In genomic region chr17:31187370-31187769, GRCm38 (mm10) we compare ENCODE assay signal across 8 mouse cellular contexts. TPM values are rescaled to one million over a fixed set of nuclear protein-coding genes. Genes with fewer than 3 reads are reported as not detected.
DNase-seq lines count a peak whose midpoint lies in the region; TF ChIP-seq lines count a peak whose summit lies in the region.
"Had no signal": no experiment of that assay in that cellular context is flagged by ENCODE, and none has a peak within 500 bp of the region (broad histone marks: within the 10 kb centered on the region; RNA-seq: fewer than 3 reads in every experiment).

No protein-coding gene starts in this region.

- peaks cover 15% of the 10 kb centered on the region for H3K4me1 ChIP-seq in E14TG2a.4 (replicated peaks; ENCODE audit: low read depth, low read length)
- no peaks in the 10 kb centered on the region for H3K4me1 ChIP-seq in heart, embryonic 10.5 days

- no peaks in the 10 kb centered on the region for H3K9me3 ChIP-seq in E14TG2a.4 (ENCODE audit: low read length)
- no peaks in the 10 kb centered on the region for H3K9me3 ChIP-seq in heart, embryonic 10.5 days
- H3K9me3 ChIP-seq: liver, embryonic 15.5 days had no signal

- peak; percentile 77 for DNase-seq in ZHBTc4 (ENCODE audit: low read depth, low spot score)
- DNase-seq in cerebellum, postnatal 25 days: peak; percentile 86 to 90
- peak; percentile 82 for DNase-seq in heart, embryonic 10.5 days (ENCODE audit: low spot score)
- DNase-seq in layer of hippocampus, postnatal 14 days (ENCODE audit: low spot score in 2 of 2): peak; percentile 70 to 76
- peak; percentile 82 for DNase-seq in lung, postnatal 36 days
- DNase-seq in spleen, adult 12 weeks (ENCODE audit: low spot score): peak; percentile 29

- no peak overlapping the region for H3K4me3 ChIP-seq in E14TG2a.4 (replicated peaks; ENCODE audit: low read length)
- H3K4me3 ChIP-seq in heart, embryonic 10.5 days: no peak overlapping the region
- H3K4me3 ChIP-seq: liver, embryonic 15.5 days had no signal

- no peak overlapping the region for H3K27ac ChIP-seq in heart, embryonic 10.5 days
- H3K27ac ChIP-seq: liver, embryonic 15.5 days had no signal

- H3K27me3 ChIP-seq in E14TG2a.4 (ENCODE audit: insufficient read depth, low read length): no peaks in the 10 kb centered on the region; the same call in 1 of the 2 replicates
- peaks cover 23% of the 10 kb centered on the region; the same call in 1 of the 2 replicates for H3K27me3 ChIP-seq in heart, embryonic 10.5 days (ENCODE audit: insufficient read depth, poor library complexity, severe bottlenecking)
- H3K27me3 ChIP-seq: liver, embryonic 15.5 days had no signal

- peak; percentile 89 for TF ChIP-seq CTCF in E14TG2a.4 (conservative IDR thresholded peaks at IDR 0.05; ENCODE audit: low read length)

- H3K36me3 ChIP-seq in E14TG2a.4 (ENCODE audit: insufficient read depth, low read length): no peaks in the 10 kb centered on the region
- H3K36me3 ChIP-seq in heart, embryonic 10.5 days: no peaks in the 10 kb centered on the region
- H3K36me3 ChIP-seq: liver, embryonic 15.5 days had no signal

- WGBS in heart, embryonic 10.5 days: 19% methylated on average over 4 of the region's 4 CpGs

RNA-seq across cellular contexts. Expression of gene Tmprss3, which starts 11.4 kb away (rescaled TPM):
- polyA plus RNA-seq in heart, embryonic 10.5 days (2016; fragmentation: Nextera tagmentation; extraction: Ambion mirVana): not detected in 2 replicates
- under 1 TPM in 1 of 2 experiments, not detected in 1; 0.12 TPM for total RNA-seq in layer of hippocampus, postnatal 14 days (2021)

RNA-seq across cellular contexts. Expression of gene Ubash3a, which starts 20.3 kb away (rescaled TPM):
- polyA plus RNA-seq in heart, embryonic 10.5 days (2016; fragmentation: Nextera tagmentation; extraction: Ambion mirVana): 0.75 and 3.0 TPM in 2 replicates
- total RNA-seq in layer of hippocampus, postnatal 14 days (2021): under 1 TPM; 0.48 to 0.86 TPM

RNA-seq across cellular contexts. Expression of gene Tff1, which starts 22.3 kb away (rescaled TPM):
- polyA plus RNA-seq in heart, embryonic 10.5 days (2016; fragmentation: Nextera tagmentation; extraction: Ambion mirVana): 0.33 TPM in 1 of 2 replicates, not detected in the other
- total RNA-seq in layer of hippocampus, postnatal 14 days (2021): not detected
- polyA plus RNA-seq: liver, embryonic 15.5 days had no signal

RNA-seq across cellular contexts. Expression of gene Tff2, which starts 43.3 kb away (rescaled TPM):
- polyA plus RNA-seq in heart, embryonic 10.5 days (2016; fragmentation: Nextera tagmentation; extraction: Ambion mirVana): not detected in 2 replicates
- total RNA-seq in layer of hippocampus, postnatal 14 days (2021): not detected
- polyA plus RNA-seq: liver, embryonic 15.5 days had no signal

RNA-seq across cellular contexts. Expression of gene Tff3, which starts 57.9 kb away (rescaled TPM):
- polyA plus RNA-seq in heart, embryonic 10.5 days (2016; fragmentation: Nextera tagmentation; extraction: Ambion mirVana): 0.50 TPM in 1 of 2 replicates, not detected in the other
- total RNA-seq in layer of hippocampus, postnatal 14 days (2021): not detected

Comparison
In these comparisons a context has a peak if more than half of its experiments do, and no peak if none do; other contexts are left out.
1. DNase-seq: peak in every context shown above with its lines; median percentile 88 in cerebellum, postnatal 25 days; 82 in heart, embryonic 10.5 days; 82 in lung, postnatal 36 days; 77 in ZHBTc4; 73 in layer of hippocampus, postnatal 14 days; 29 in spleen, adult 12 weeks.